Mouse (Mus musculus) spleen, adult 2 months (tissue): ENCODE measurements around the gene Bves. TPM values are rescaled to one million over a fixed set of nuclear protein-coding genes. Genes with fewer than 3 reads are reported as not detected.

Source experiments
- DNase-seq, 2 experiments: peaks; one replicate each; pipeline versions ENCODE4 v3.0.0 to v3.0.0-alpha.2; 2012 to 2021; ENCODE audit warnings: low spot score in 2 of 2, low read depth in 1 of 2
- H3K27ac ChIP-seq: fragments of 200-500 bp; 2 replicates; pipeline ENCODE4 v1.5.1; 2012; ENCODE audit warnings: low read length, inconsistent platforms; ENCODE audit not compliant: insufficient read depth
- H3K27me3 ChIP-seq: fragments of 200-500 bp; 2 replicates; pipeline ENCODE4 v1.6.1; 2012; ENCODE audit warnings: mild to moderate bottlenecking, moderate library complexity, low read length, inconsistent platforms; ENCODE audit not compliant: control insufficient read depth, insufficient read depth
- H3K36me3 ChIP-seq: fragments of 200-500 bp; 2 replicates; pipeline ENCODE4 v1.6.1; 2012; ENCODE audit warnings: mild to moderate bottlenecking, low read length, inconsistent platforms; ENCODE audit not compliant: control insufficient read depth, insufficient read depth
- H3K4me1 ChIP-seq: fragments of 200-500 bp; 2 replicates; pipeline ENCODE4 v1.6.1; 2011; ENCODE audit warnings: inconsistent platforms; ENCODE audit not compliant: control insufficient read depth, insufficient read depth, insufficient read length
- H3K4me3 ChIP-seq: fragments of 200-500 bp; 2 replicates; pipeline ENCODE4 v1.5.1; 2011; ENCODE audit warnings: mild to moderate bottlenecking, inconsistent platforms; ENCODE audit not compliant: insufficient read depth, insufficient read length; ENCODE audit errors: extremely low read depth
- CTCF ChIP-seq: fragments of 200-500 bp; IDR thresholded peaks from 2 replicates; pipeline ENCODE4 v1.5.1; 2011; ENCODE audit warnings: mild to moderate bottlenecking, inconsistent platforms; ENCODE audit not compliant: insufficient read depth, insufficient read length, insufficient replicate concordance; ENCODE audit errors: extremely low read depth
- POLR2A ChIP-seq: fragments of 200-500 bp; IDR thresholded peaks from 2 replicates; pipeline ENCODE4 v1.6.1; 2011; ENCODE audit warnings: low read depth, low read length, inconsistent platforms
- WGBS: fragments of 180-500 bp; shearing (Covaris S2); methylation state at CpG from one replicate; pipeline ENCODE4 v1.1.7; 2018; 5-methylcytosine and 5-hydroxymethylcytosine counted together
- polyA plus RNA-seq: library from polyadenylated mRNA; depleted of rRNA; stranded (reverse); fragments of >200 nt; gene quantifications from 2 replicates; pipeline ENCODE4 v1.2.3, GENCODE M21; 2012; rRNA removed

The Bves gene
- polyA plus RNA-seq, 1 experiment = 0.53 TPM

- WGBS = 79% methylated on average over 10 of the region's 10 CpGs
- H3K27me3 ChIP-seq = no peaks in the 10 kb centered on the region
- no peaks in the 10 kb centered on the region for H3K36me3 ChIP-seq
- no peak for TF ChIP-seq CTCF
- no peak for TF ChIP-seq POLR2A
- DNase-seq = no peak
- H3K4me3 ChIP-seq = no peak overlapping the region
- H3K4me1 ChIP-seq = no peaks in the 10 kb centered on the region
- H3K27ac ChIP-seq = no peak overlapping the region
Observed at GRCm38 (mm10) chr10:45410624-45411341, 75.2 kb downstream of the Bves start.

GRCm38 (mm10) chr10:45411741-45412140 lies 76.2 kb downstream of the Bves start:
- H3K4me1 ChIP-seq = no peaks in the 10 kb centered on the region
- no peak for DNase-seq
- TF ChIP-seq CTCF (no peak), POLR2A (no peak)
- H3K36me3 ChIP-seq = no peaks in the 10 kb centered on the region
- 93% methylated on average over 2 of the region's 2 CpGs for WGBS
- no peak overlapping the region for H3K27ac ChIP-seq
- no peaks in the 10 kb centered on the region for H3K27me3 ChIP-seq
- no peak overlapping the region for H3K4me3 ChIP-seq

GRCm38 (mm10) chr10:45412144-45412543 lies 76.6 kb downstream of the Bves start:
- no peak for DNase-seq
- 92% methylated on average over 5 of the region's 5 CpGs for WGBS
- Histone ChIP-seq H3K4me1 (no peaks in the 10 kb centered on the region), H3K4me3 (no peak overlapping the region), H3K27ac (no peak overlapping the region), H3K36me3 (no peaks in the 10 kb centered on the region), H3K27me3 (no peaks in the 10 kb centered on the region)
- TF ChIP-seq CTCF = no peak

Other genes starting within 250 kb of the Bves start
- 0.46 and 0.47 TPM in 2 replicates for gene Popdc3, start 157.7 kb upstream of the Bves start, polyA plus RNA-seq
- not detected in 2 replicates for gene Lin28b, start 150.6 kb downstream of the Bves start, polyA plus RNA-seq
- 6.0 and 9.2 TPM in 2 replicates for gene Hace1, start 242.1 kb downstream of the Bves start, polyA plus RNA-seq